Mouse (Mus musculus): ENCODE data around the gene Olfr918.

Gene Olfr918

GRCm38 (mm10) chr9:38674501-38674900 lies at the start of gene Olfr918:
Gene Olfr918 (minus strand): TSS chr9:38674601.
- no peak for DNase-seq (ENCODE audit: low spot score in 2 of 2)

- no peak for DNase-seq (ENCODE audit: low spot score in 2 of 2)
Observed at GRCm38 (mm10) chr9:38724044-38724443, 49.6 kb upstream of the Olfr918 start.

GRCm38 (mm10) chr9:38718927-38719441 lies 44.6 kb upstream of the Olfr918 start:
- no peak for DNase-seq (ENCODE audit: low spot score in 2 of 2)

- DNase-seq (ENCODE audit: low spot score in 2 of 2): no peak
Observed at GRCm38 (mm10) chr9:38718102-38718501, 43.7 kb upstream of the Olfr918 start, which contains the start of gene Vwa5a. Gene Vwa5a (plus strand): TSS chr9:38718268.

GRCm38 (mm10) chr9:38672887-38673286 lies 1.5 kb downstream of the Olfr918 start:
- no peak for DNase-seq (ENCODE audit: low spot score in 2 of 2)

- DNase-seq (ENCODE audit: low spot score in 2 of 2): no peak
Observed at GRCm38 (mm10) chr9:38665742-38666141, 8.7 kb downstream of the Olfr918 start, which contains the start of gene Olfr917. Gene Olfr917 (minus strand): TSS chr9:38665842.

- no peak for DNase-seq (ENCODE audit: low spot score in 2 of 2)
Observed at GRCm38 (mm10) chr9:38659775-38660174, 14.6 kb downstream of the Olfr918 start, which contains the start of gene Olfr916. Gene Olfr916 (minus strand): TSS chr9:38659875.

GRCm38 (mm10) chr9:38632406-38632805 lies 42.0 kb downstream of the Olfr918 start:
- no peak for DNase-seq (ENCODE audit: low spot score in 2 of 2)

All from frontal cortex, postnatal 25 days (tissue).